Mouse (Mus musculus) lung, adult 2 months (tissue): ENCODE data around the gene Psmd3. TPM values are rescaled to one million over a fixed set of nuclear protein-coding genes. Genes with fewer than 3 reads are reported as not detected.

Experiments
- DNase-seq: peaks from one replicate; pipeline ENCODE4 v3.0.0; 2022
- H3K4me1 ChIP-seq: fragments of 200-500 bp; 2 replicates; pipeline ENCODE4 v1.6.1; 2011; ENCODE audit warnings: low read length; ENCODE audit not compliant: control insufficient read depth, insufficient read depth
- H3K4me3 ChIP-seq: fragments of 200-500 bp; replicated peaks from 2 replicates; pipeline ENCODE3; 2011; ENCODE audit warnings: low read depth, mild to moderate bottlenecking, control low read depth, low read length; ENCODE audit errors: extremely low read depth
- CTCF ChIP-seq: fragments of 200-500 bp; IDR thresholded peaks from 2 replicates; pipeline ENCODE4 v1.5.1; 2011; ENCODE audit warnings: mild to moderate bottlenecking, low read length, control low read depth; ENCODE audit not compliant: insufficient read depth
- POLR2A ChIP-seq: fragments of 200-500 bp; IDR thresholded peaks from 2 replicates; pipeline ENCODE4 v1.6.1; 2011; ENCODE audit warnings: low read depth, mild to moderate bottlenecking, control low read depth, low read length, borderline replicate concordance; ENCODE audit errors: extremely low read depth
- WGBS: fragments of 180-500 bp; shearing (Covaris S2); methylation state at CpG from one replicate; pipeline ENCODE4 v1.1.7; 2018; 5-methylcytosine and 5-hydroxymethylcytosine counted together
- polyA plus RNA-seq: library from polyadenylated mRNA; depleted of rRNA; stranded (reverse); fragments of >200 nt; gene quantifications from 2 replicates; pipeline ENCODE4 v1.2.3, GENCODE M21; 2012

Gene Psmd3
- polyA plus RNA-seq, 1 experiment: 156 TPM

- Histone ChIP-seq H3K4me1 (peaks cover 23% of the 10 kb centered on the region), H3K4me3 (no peak overlapping the region)
- TF ChIP-seq POLR2A: no peak
- TF ChIP-seq CTCF: no peak
- DNase-seq: no peak
- WGBS: 74% methylated on average over 12 of the region's 12 CpGs
These were observed 31.3 kb downstream of the Psmd3 start for GRCm38 (mm10) chr11:98713703-98714102.

- H3K4me3 ChIP-seq: no peak overlapping the region
- DNase-seq: no peak
- TF ChIP-seq CTCF (no peak), POLR2A (no peak)
- peaks cover 4% of the 10 kb centered on the region; the same call in 1 of the 2 replicates for H3K4me1 ChIP-seq
- 92% methylated on average over 9 of the region's 9 CpGs for WGBS
These were observed 33.6 kb downstream of the Psmd3 start for GRCm38 (mm10) chr11:98715946-98716345.

GRCm38 (mm10) chr11:98717904-98718303 lies 35.5 kb downstream of the Psmd3 start:
- TF ChIP-seq CTCF (peak; percentile 84), POLR2A (no peak)
- Histone ChIP-seq H3K4me3 (no peak overlapping the region), H3K4me1 (peaks cover 14% of the 10 kb centered on the region)
- 20% methylated on average over 13 of the region's 13 CpGs for WGBS
- peak; percentile 70 for DNase-seq

- no peak overlapping the region for H3K4me3 ChIP-seq
- no peak for DNase-seq
- TF ChIP-seq CTCF: no peak
- no peak for TF ChIP-seq POLR2A
- peaks cover 14% of the 10 kb centered on the region for H3K4me1 ChIP-seq
- WGBS: 38% methylated on average over 2 of the region's 2 CpGs
These were observed 38.4 kb downstream of the Psmd3 start for GRCm38 (mm10) chr11:98720756-98721155.

GRCm38 (mm10) chr11:98721458-98722226 lies 39.3 kb downstream of the Psmd3 start:
- 35% methylated on average over 24 of the region's 24 CpGs for WGBS
- H3K4me3 ChIP-seq: no peak overlapping the region
- peak; percentile 61 for DNase-seq
- peak; percentile 28 for TF ChIP-seq CTCF
- TF ChIP-seq POLR2A: peak; percentile 33; the same call in 1 of the 2 replicates
- H3K4me1 ChIP-seq: peaks cover 14% of the 10 kb centered on the region

- TF ChIP-seq CTCF (no peak), POLR2A (no peak)
- WGBS: 37% methylated on average over 7 of the region's 7 CpGs
- Histone ChIP-seq H3K4me1 (peaks cover 12% of the 10 kb centered on the region), H3K4me3 (no peak overlapping the region)
- DNase-seq: no peak
These were observed 40.7 kb downstream of the Psmd3 start for GRCm38 (mm10) chr11:98723098-98723497.

- peaks cover 12% of the 10 kb centered on the region for H3K4me1 ChIP-seq
- WGBS: 93% methylated on average over 15 of the region's 15 CpGs
- no peak for DNase-seq
- TF ChIP-seq CTCF (no peak), POLR2A (no peak)
- H3K4me3 ChIP-seq: no peak overlapping the region
These were observed 43.7 kb downstream of the Psmd3 start for GRCm38 (mm10) chr11:98725926-98726506.

- no peaks in the 10 kb centered on the region for H3K4me1 ChIP-seq
- peak; percentile 13; the same call in 1 of the 2 replicates for TF ChIP-seq POLR2A
- TF ChIP-seq CTCF: no peak
- under 1% methylated on average over 16 of the region's 16 CpGs for WGBS
- peak within 1 kb of the TSS; percentile 100 for H3K4me3 ChIP-seq
- peak; percentile 79 for DNase-seq
These were observed 46.8 kb downstream of the Psmd3 start, which contains the start of gene Med24 for GRCm38 (mm10) chr11:98729119-98729588. Gene Med24 (minus strand): TSS chr11:98729435.

GRCm38 (mm10) chr11:98730727-98731126 lies 48.4 kb downstream of the Psmd3 start:
- TF ChIP-seq CTCF: no peak
- no peak for TF ChIP-seq POLR2A
- no peak overlapping the region for H3K4me3 ChIP-seq
- no peaks in the 10 kb centered on the region for H3K4me1 ChIP-seq
- WGBS: 35% methylated on average over 4 of the region's 4 CpGs
- DNase-seq: no peak

- no peaks in the 10 kb centered on the region for H3K4me1 ChIP-seq
- 35% methylated on average over 5 of the region's 5 CpGs for WGBS
- H3K4me3 ChIP-seq: no peak overlapping the region
- no peak for DNase-seq
- TF ChIP-seq CTCF: no peak
- no peak for TF ChIP-seq POLR2A
These were observed 48.8 kb downstream of the Psmd3 start for GRCm38 (mm10) chr11:98731134-98731533.

- 77% methylated on average over 3 of the region's 3 CpGs for WGBS
- DNase-seq: no peak
- H3K4me3 ChIP-seq: no peak overlapping the region
- TF ChIP-seq CTCF (no peak), POLR2A (no peak)
- no peaks in the 10 kb centered on the region for H3K4me1 ChIP-seq
These were observed 51.7 kb downstream of the Psmd3 start for GRCm38 (mm10) chr11:98734020-98734419.
